Mouse (Mus musculus): ENCODE data around the gene Pawr.
"Not testable (repeated sequence)": the region's sequence is repeated elsewhere in the genome, so short reads cannot be mapped to it uniquely, and the experiment has no call there.

The Pawr gene

GRCm38 (mm10) chr10:108315236-108315635 is 16.7 kb upstream of the Pawr start:
- DNase-seq: no peak

- DNase-seq: no peak
These were observed 3.6 kb upstream of the Pawr start for GRCm38 (mm10) chr10:108328356-108328755.

GRCm38 (mm10) chr10:108328983-108329382 is 2.9 kb upstream of the Pawr start:
- no peak for DNase-seq

- peak in 1 of 2 experiments; percentile 34 for DNase-seq
These were observed 2.1 kb upstream of the Pawr start for GRCm38 (mm10) chr10:108329771-108330170.

- DNase-seq: peak in 1 of 2 experiments; percentile 15
These were observed 957 bp upstream of the Pawr start for GRCm38 (mm10) chr10:108330964-108331363.

GRCm38 (mm10) chr10:108332571-108333541 is 935 bp downstream of the Pawr start:
- DNase-seq: peak; percentile 79 to 80

GRCm38 (mm10) chr10:108333642-108334041 is 1.7 kb downstream of the Pawr start:
- DNase-seq: no peak

- DNase-seq: no peak
These were observed 2.2 kb downstream of the Pawr start for GRCm38 (mm10) chr10:108334096-108334495.

GRCm38 (mm10) chr10:108335736-108336292 is 3.9 kb downstream of the Pawr start:
- DNase-seq: no peak

- DNase-seq: peak in 1 of 2 experiments; percentile 45
These were observed 4.7 kb downstream of the Pawr start for GRCm38 (mm10) chr10:108336581-108336980.

- DNase-seq: no peak
These were observed 6.4 kb downstream of the Pawr start for GRCm38 (mm10) chr10:108338055-108338961.

GRCm38 (mm10) chr10:108339118-108339517 is 7.2 kb downstream of the Pawr start:
- no peak for DNase-seq

- DNase-seq: no peak
These were observed 8.0 kb downstream of the Pawr start for GRCm38 (mm10) chr10:108339872-108340271.

- DNase-seq: no peak
These were observed 11.8 kb downstream of the Pawr start for GRCm38 (mm10) chr10:108343734-108344133.

GRCm38 (mm10) chr10:108345123-108345522 is 13.2 kb downstream of the Pawr start:
- DNase-seq: no peak

GRCm38 (mm10) chr10:108346301-108346700 is 14.4 kb downstream of the Pawr start:
- DNase-seq: not testable (repeated sequence)

- DNase-seq: no peak
These were observed 18.5 kb downstream of the Pawr start for GRCm38 (mm10) chr10:108350125-108351070.

- no peak for DNase-seq
These were observed 21.0 kb downstream of the Pawr start for GRCm38 (mm10) chr10:108352944-108353343.

- DNase-seq: no peak
These were observed 22.9 kb downstream of the Pawr start for GRCm38 (mm10) chr10:108354726-108355391.

- no peak for DNase-seq
These were observed 23.5 kb downstream of the Pawr start for GRCm38 (mm10) chr10:108355392-108355775.

- DNase-seq: no peak
These were observed 24.8 kb downstream of the Pawr start for GRCm38 (mm10) chr10:108356601-108357187.
